Mouse (Mus musculus) olfactory bulb, adult 2 months (tissue): Measurements from ENCODE around the gene Trpt1. TPM values are rescaled to one million over a fixed set of nuclear protein-coding genes. Genes with fewer than 3 reads are reported as not detected.
"Not testable (repeated sequence)": the region's sequence is repeated elsewhere in the genome, so short reads cannot be mapped to it uniquely, and the experiment has no call there.

Experiments
- H3K27ac ChIP-seq: fragments of 200-500 bp; 2 replicates; pipeline ENCODE4 v1.5.1; 2012; ENCODE audit warnings: low read depth, low read length; ENCODE audit not compliant: insufficient read depth
- H3K4me1 ChIP-seq: fragments of 200-500 bp; 2 replicates; pipeline ENCODE4 v1.6.1; 2012; ENCODE audit warnings: low read length; ENCODE audit not compliant: control insufficient read depth, insufficient read depth
- H3K4me3 ChIP-seq: fragments of 200-500 bp; 2 replicates; pipeline ENCODE4 v1.5.1; 2012; ENCODE audit warnings: mild to moderate bottlenecking, low read depth, low read length, moderate library complexity; ENCODE audit not compliant: insufficient read depth
- CTCF ChIP-seq: fragments of 200-500 bp; IDR thresholded peaks from 2 replicates; pipeline ENCODE4 v1.5.1; 2012; ENCODE audit warnings: low read depth, mild to moderate bottlenecking, low read length, moderate library complexity; ENCODE audit not compliant: insufficient read depth
- POLR2A ChIP-seq: fragments of 200-500 bp; IDR thresholded peaks from 2 replicates; pipeline ENCODE4 v1.6.1; 2012; ENCODE audit warnings: mild to moderate bottlenecking, low read depth, low read length, moderate library complexity; ENCODE audit not compliant: insufficient read depth
- WGBS: fragments of 180-500 bp; shearing (Covaris S2); methylation state at CpG from one replicate; pipeline ENCODE4 v1.1.7; 2018; 5-methylcytosine and 5-hydroxymethylcytosine counted together
- polyA plus RNA-seq: library from polyadenylated mRNA; stranded (reverse); fragments of >200 nt; gene quantifications from 2 replicates; pipeline ENCODE4 v1.2.4, GENCODE M21; 2012; ENCODE audit warnings: low replicate concordance; ENCODE audit not compliant: missing spikeins, insufficient read depth, insufficient read length

Trpt1 gene
- polyA plus RNA-seq, 1 experiment, result not detected

GRCm38 (mm10) chr19:6980381-6981093 lies 15.4 kb upstream of the Trpt1 start, which contains the start of gene Fkbp2:
Gene Fkbp2, minus strand, starts transcription at chr19:6980501.
- Histone ChIP-seq H3K4me3 (peak within 1 kb of the TSS; percentile 70), H3K27ac (peak within 1 kb of the TSS; percentile 84), H3K4me1 (peaks cover 26% of the 10 kb centered on the region)
- TF ChIP-seq CTCF (no peak), POLR2A (peak; percentile 69)
- WGBS, result 1% methylated on average over 38 of the region's 38 CpGs

DNA sequence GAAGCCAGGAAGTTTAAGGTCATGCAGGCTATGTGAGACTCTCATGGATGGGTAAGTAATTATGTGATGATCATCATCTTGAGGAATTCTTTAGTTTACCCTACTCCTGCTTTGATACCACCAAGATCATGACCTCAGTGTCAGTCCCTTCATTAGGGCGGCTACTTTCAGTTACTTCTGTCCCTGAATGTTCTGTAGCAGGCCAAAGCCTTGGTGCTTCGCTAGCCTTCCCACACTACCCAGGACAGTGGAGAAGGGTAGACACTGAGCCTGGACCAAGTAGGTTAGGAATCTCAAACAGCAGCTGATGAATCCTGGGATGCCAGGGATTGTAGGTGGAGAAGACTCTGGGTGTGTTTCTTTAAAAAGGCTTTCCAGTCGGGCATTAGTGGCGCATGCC lies 14.5 kb upstream of the Trpt1 start:
- 92% methylated on average over 4 of the region's 4 CpGs for WGBS
- H3K4me3 ChIP-seq, result no peak overlapping the region
- TF ChIP-seq CTCF (no peak), POLR2A (no peak)
- H3K27ac ChIP-seq, result no peak overlapping the region
- peaks cover 23% of the 10 kb centered on the region for H3K4me1 ChIP-seq

GRCm38 (mm10) chr19:6983621-6984020 lies 12.3 kb upstream of the Trpt1 start:
- Histone ChIP-seq H3K27ac (no peak overlapping the region), H3K4me1 (peaks cover 20% of the 10 kb centered on the region), H3K4me3 (no peak overlapping the region)
- TF ChIP-seq CTCF, result no peak
- TF ChIP-seq POLR2A, result no peak
- WGBS, result 45% methylated on average over 5 of the region's 5 CpGs

GRCm38 (mm10) chr19:6985300-6985699 lies 10.6 kb upstream of the Trpt1 start:
- Histone ChIP-seq H3K4me1 (peaks cover 13% of the 10 kb centered on the region), H3K27ac (no peak overlapping the region), H3K4me3 (no peak overlapping the region)
- no peak for TF ChIP-seq CTCF
- no peak for TF ChIP-seq POLR2A
- WGBS, result 92% methylated on average over 19 of the region's 19 CpGs

DNA sequence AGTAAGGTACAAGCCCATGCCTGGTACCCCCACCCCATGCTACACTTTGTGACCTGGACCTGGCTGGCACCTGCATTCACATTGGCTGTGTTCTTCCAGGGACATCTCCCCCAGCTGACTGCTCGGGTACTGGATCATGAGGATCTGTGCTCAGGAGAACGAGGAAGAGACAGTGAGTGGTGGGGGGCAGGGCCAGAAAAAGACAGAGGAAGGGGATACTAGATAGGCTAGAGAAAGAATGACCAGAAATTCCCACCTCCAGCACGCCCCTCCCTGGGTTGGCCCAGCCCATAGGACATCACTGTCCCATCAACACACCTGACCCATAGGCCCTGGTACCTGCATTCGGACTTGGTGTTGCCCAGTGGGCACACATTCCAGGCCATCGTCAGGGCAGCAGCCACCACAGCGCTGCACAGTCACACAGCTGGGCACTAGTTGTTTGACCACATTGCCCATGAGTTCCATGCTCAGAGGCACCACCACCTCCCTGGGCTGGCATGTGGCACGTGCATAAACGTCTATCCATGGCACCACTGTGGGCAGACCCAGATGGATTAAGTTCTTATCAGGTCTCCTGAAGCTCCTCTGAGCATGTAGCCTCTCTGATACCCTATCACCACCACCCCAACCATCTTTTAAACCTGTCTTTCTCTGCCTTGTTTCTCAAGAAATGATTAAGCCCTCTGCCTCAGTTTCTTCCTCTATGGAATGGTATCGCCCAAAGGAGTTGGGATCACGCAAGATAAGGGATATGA lies 9.8 kb upstream of the Trpt1 start:
- TF ChIP-seq CTCF (no peak), POLR2A (no peak)
- WGBS, result 77% methylated on average over 10 of the region's 10 CpGs
- no peak overlapping the region for H3K4me3 ChIP-seq
- H3K27ac ChIP-seq, result peak overlapping the region; percentile 55; the same call in 1 of the 2 replicates
- H3K4me1 ChIP-seq, result peaks cover 13% of the 10 kb centered on the region

DNA sequence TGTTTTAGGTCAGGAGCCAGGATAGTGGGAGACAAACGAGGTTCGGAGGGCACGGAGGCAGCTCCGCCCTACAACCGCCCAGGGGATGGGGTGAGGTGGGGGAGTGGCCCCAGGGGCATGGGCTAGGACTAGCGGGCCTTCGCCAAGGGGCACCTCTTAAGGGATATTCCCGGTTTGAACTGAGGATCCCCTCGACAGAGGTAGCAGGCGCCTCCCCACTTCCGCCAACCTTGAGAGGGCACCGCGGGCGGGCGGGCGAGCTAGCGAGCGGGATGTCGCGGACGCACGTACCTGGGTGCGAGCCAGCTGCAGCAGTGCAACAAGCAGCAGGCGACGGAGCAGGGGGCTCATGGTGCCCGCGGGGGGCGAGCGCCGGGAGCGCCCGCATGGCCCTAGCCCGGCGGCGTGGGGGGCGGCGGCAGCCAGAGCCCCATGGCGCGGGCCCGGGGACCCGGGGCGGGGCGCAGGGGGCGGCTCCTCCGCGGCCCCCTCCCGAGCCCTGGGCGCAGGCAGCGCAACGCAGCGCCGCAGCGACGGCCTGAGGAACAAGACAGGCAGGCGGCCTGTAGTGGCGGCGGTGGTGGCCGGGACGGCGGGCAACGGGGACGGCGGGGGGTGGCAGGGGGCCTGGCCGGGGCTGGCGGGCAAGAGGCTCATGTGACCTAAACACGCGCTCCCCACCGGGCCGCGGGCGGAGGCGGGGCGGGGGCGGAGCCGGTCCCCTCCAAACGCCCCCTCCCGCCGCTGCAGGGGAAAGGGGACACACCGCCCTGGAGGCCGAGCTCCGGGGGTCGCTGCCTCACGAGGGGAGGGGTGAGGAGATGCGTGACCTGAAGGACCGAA lies 8.6 kb upstream of the Trpt1 start, which contains the start of gene Vegfb:
Gene Vegfb, minus strand, starts transcription at position 591 of the 843 bp plus-strand sequence.
- no peak for TF ChIP-seq CTCF
- TF ChIP-seq POLR2A, result no peak
- under 1% methylated on average over 82 of the region's 85 CpGs for WGBS
- peak within 1 kb of the TSS; percentile 74 for H3K4me3 ChIP-seq
- peak within 1 kb of the TSS; percentile 61 for H3K27ac ChIP-seq
- H3K4me1 ChIP-seq, result peaks cover 13% of the 10 kb centered on the region

GRCm38 (mm10) chr19:6987904-6988285 lies 8.0 kb upstream of the Trpt1 start:
- peak overlapping the region; percentile 61 for H3K27ac ChIP-seq
- 2% methylated on average over 8 of the region's 8 CpGs for WGBS
- TF ChIP-seq POLR2A (no peak), CTCF (no peak)

DNA sequence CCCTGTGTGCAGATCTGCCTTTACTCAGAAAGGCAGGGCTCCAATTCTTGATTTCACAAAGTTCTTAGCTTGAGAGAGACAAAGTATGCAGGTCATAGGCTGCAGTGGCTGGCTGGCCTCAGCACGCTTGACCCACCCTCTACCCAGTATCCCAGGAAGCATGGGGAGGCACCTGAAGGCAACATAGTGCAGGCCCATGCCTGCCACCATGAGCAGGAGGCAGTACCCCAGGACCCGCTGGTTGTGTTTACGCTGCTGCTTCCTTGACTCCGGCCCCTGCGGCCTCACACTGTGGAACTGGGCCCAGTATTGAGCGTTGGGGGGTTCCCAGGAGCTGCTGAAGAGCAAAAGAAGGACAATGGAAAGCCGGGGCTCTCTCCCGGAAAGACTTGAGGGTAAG lies 6.7 kb upstream of the Trpt1 start:
- WGBS, result 90% methylated on average over 8 of the region's 8 CpGs

More at GRCm38 (mm10) chr19:6987904-6988285, 8.0 kb upstream of the Trpt1 start:
- H3K4me1 ChIP-seq, result peaks cover 16% of the 10 kb centered on the region
- H3K4me3 ChIP-seq, result peak overlapping the region; percentile 74

DNA sequence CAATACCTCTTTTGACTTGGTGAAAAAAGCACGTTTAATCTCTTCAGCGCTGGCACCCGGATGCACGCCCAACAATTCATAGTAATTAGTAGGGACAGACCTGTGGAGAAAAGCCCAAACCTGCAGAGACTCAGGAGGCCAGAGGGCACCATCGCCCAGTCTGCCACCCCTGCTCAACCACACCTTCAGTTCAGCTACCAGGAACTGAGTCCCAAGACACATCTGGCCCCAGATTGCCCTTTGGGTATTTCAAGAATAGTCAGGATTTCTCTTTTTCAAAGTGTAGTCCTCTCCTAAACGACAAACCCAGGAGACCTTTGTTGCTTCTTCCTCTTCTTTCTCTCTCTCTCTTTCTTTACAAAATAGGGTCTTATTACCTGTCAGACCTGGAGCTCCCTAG lies 5.2 kb upstream of the Trpt1 start:
- no peak overlapping the region for H3K4me3 ChIP-seq
- TF ChIP-seq POLR2A (no peak), CTCF (no peak)
- 89% methylated on average over 6 of the region's 6 CpGs for WGBS
- H3K27ac ChIP-seq, result no peak overlapping the region
- H3K4me1 ChIP-seq, result peaks cover 34% of the 10 kb centered on the region

More for the DNA sequence above, 6.7 kb upstream of the Trpt1 start:
- no peak overlapping the region for H3K4me3 ChIP-seq
- no peak overlapping the region for H3K27ac ChIP-seq
- H3K4me1 ChIP-seq, result peaks cover 21% of the 10 kb centered on the region
- no peak for TF ChIP-seq POLR2A
- no peak for TF ChIP-seq CTCF

DNA sequence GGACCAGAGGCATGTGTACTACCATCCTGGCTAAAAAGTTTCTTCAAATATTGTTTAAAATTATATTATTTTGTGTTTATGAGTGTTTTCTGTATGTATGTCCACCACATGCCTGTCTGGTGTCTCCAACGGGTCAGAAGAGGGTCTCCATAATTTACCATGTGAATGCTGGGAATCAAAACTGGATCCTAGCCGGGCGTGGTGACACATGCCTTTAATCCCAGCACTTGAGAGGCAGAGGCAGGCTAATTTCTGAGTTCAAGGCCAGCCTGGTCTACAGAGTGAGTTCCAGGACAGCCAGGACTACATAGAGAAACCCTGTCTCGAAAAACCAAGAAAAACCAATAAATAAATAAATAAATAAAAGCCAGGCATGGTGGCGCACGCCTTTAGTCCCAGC lies 4.8 kb upstream of the Trpt1 start:
- not testable (repeated sequence) for H3K4me3 ChIP-seq, H3K27ac ChIP-seq
- peaks cover 31% of the 10 kb centered on the region for H3K4me1 ChIP-seq
- WGBS, result 93% methylated on average over 6 of the region's 6 CpGs
